Mouse (Mus musculus) heart, postnatal 4 days (tissue): ENCODE measurements around the gene 3110018I06Rik. TPM values are rescaled to one million over a fixed set of nuclear protein-coding genes. Genes with fewer than 3 reads are reported as not detected.

ENCODE experiments used
- DNase-seq: peaks from one replicate; pipeline ENCODE4 v3.0.0; 2021
- total RNA-seq, 2 experiments: library from RNA; stranded (reverse); gene quantifications; 2 replicates each; pipeline ENCODE4 v1.2.3; 2021

Gene 3110018I06Rik
- not detected for total RNA-seq

- no peak for DNase-seq
Observed at GRCm38 (mm10) chr12:107488371-107488770, at the start of gene 3110018I06Rik. TSS of gene 3110018I06Rik (plus strand) at chr12:107488632.

GRCm38 (mm10) chr12:107444681-107445080 is 43.8 kb upstream of the 3110018I06Rik start:
- DNase-seq, result no peak

- DNase-seq, result no peak
Observed at GRCm38 (mm10) chr12:107457835-107458234, 30.6 kb upstream of the 3110018I06Rik start.

- DNase-seq, result peak; percentile 78
Observed at GRCm38 (mm10) chr12:107464731-107465130, 23.7 kb upstream of the 3110018I06Rik start.

GRCm38 (mm10) chr12:107476441-107477291 is 11.8 kb upstream of the 3110018I06Rik start:
- no peak for DNase-seq

GRCm38 (mm10) chr12:107479350-107479749 is 9.1 kb upstream of the 3110018I06Rik start:
- DNase-seq, result no peak

GRCm38 (mm10) chr12:107483031-107483430 is 5.4 kb upstream of the 3110018I06Rik start:
- DNase-seq, result no peak

- DNase-seq, result no peak
Observed at GRCm38 (mm10) chr12:107491344-107491743, 2.9 kb downstream of the 3110018I06Rik start.

- no peak for DNase-seq
Observed at GRCm38 (mm10) chr12:107496924-107497323, 8.5 kb downstream of the 3110018I06Rik start.

- no peak for DNase-seq
Observed at GRCm38 (mm10) chr12:107509661-107510237, 21.3 kb downstream of the 3110018I06Rik start.

- no peak for DNase-seq
Observed at GRCm38 (mm10) chr12:107511112-107511511, 22.7 kb downstream of the 3110018I06Rik start.

- DNase-seq, result no peak
Observed at GRCm38 (mm10) chr12:107516265-107517217, 28.1 kb downstream of the 3110018I06Rik start.

- no peak for DNase-seq
Observed at GRCm38 (mm10) chr12:107520941-107521340, 32.5 kb downstream of the 3110018I06Rik start.

- DNase-seq, result no peak
Observed at GRCm38 (mm10) chr12:107528346-107528880, 40.0 kb downstream of the 3110018I06Rik start.

- no peak for DNase-seq
Observed at GRCm38 (mm10) chr12:107532871-107533270, 44.4 kb downstream of the 3110018I06Rik start.
